Mouse (Mus musculus) adrenal gland, postnatal 14 days (tissue): ENCODE measurements around the gene Ofd1. TPM values are rescaled to one million over a fixed set of nuclear protein-coding genes. Genes with fewer than 3 reads are reported as not detected.

Source experiments
- DNase-seq: peaks from one replicate; pipeline ENCODE4 v3.0.0; 2021; ENCODE audit warnings: mixed read lengths
- total RNA-seq: library from RNA; stranded (reverse); gene quantifications from 2 replicates; pipeline ENCODE4 v1.2.3, GENCODE M21; 2021

Ofd1 gene
- total RNA-seq, 1 experiment from 2014 or later = 6.9 TPM

- DNase-seq = no peak
Observed at GRCm38 (mm10) chrX:166360455-166360854, 80.0 kb downstream of the Ofd1 start.

- DNase-seq = no peak
Observed at GRCm38 (mm10) chrX:166359927-166360440, 80.5 kb downstream of the Ofd1 start.

- no peak for DNase-seq
Observed at GRCm38 (mm10) chrX:166358955-166359354, 81.5 kb downstream of the Ofd1 start.

- DNase-seq = no peak
Observed at GRCm38 (mm10) chrX:166356276-166356675, 84.2 kb downstream of the Ofd1 start.

GRCm38 (mm10) chrX:166354913-166355312, 85.6 kb downstream of the Ofd1 start:
- no peak for DNase-seq

GRCm38 (mm10) chrX:166353412-166353811, 87.1 kb downstream of the Ofd1 start:
- no peak for DNase-seq

GRCm38 (mm10) chrX:166351790-166352189, 88.7 kb downstream of the Ofd1 start:
- DNase-seq = peak; percentile 65

- no peak for DNase-seq
Observed at GRCm38 (mm10) chrX:166348634-166349033, 91.9 kb downstream of the Ofd1 start.

GRCm38 (mm10) chrX:166348086-166348485, 92.4 kb downstream of the Ofd1 start:
- no peak for DNase-seq

GRCm38 (mm10) chrX:166344228-166345015, 96.1 kb downstream of the Ofd1 start:
- DNase-seq = no peak

GRCm38 (mm10) chrX:166341795-166342194, 98.7 kb downstream of the Ofd1 start:
- DNase-seq = no peak

Other genes with a start within 250 kb of the Ofd1 start
- gene Gpm6b, start 201.8 kb downstream of the Ofd1 start, total RNA-seq = 10.4 and 14.0 TPM in 2 replicates
- gene Trappc2, start 130 bp downstream of the Ofd1 start, total RNA-seq = 18.9 and 19.0 TPM in 2 replicates
- 58.4 and 60.7 TPM in 2 replicates for gene Rab9, start 39.2 kb upstream of the Ofd1 start, total RNA-seq
- gene Tceanc, start 77.9 kb upstream of the Ofd1 start, total RNA-seq = 4.2 and 8.4 TPM in 2 replicates
- gene Egfl6, start 145.0 kb upstream of the Ofd1 start, total RNA-seq = 20.5 and 21.4 TPM in 2 replicates